Mouse (Mus musculus) kidney, embryonic 15.5 days (tissue): ENCODE data around the gene 2900026A02Rik. TPM values are rescaled to one million over a fixed set of nuclear protein-coding genes. Genes with fewer than 3 reads are reported as not detected.
A peak's percentile ranks its signal among the peaks of the same experiment; 100 is the strongest.

Experiments used
- ATAC-seq: fragments of 200-750 bp; cut with Nextera tagmentation; replicated peaks from 2 replicates; pipeline ENCODE4 v1.8.0; 2017; ENCODE audit warnings: moderate TSS enrichment; ENCODE audit not compliant: low FRiP score
- H3K27ac ChIP-seq: fragments of 300-500 bp; sonication (generic); 2 replicates; pipeline ENCODE4 v1.5.1; 2015; ENCODE audit warnings: mild to moderate bottlenecking, inconsistent platforms
- H3K27me3 ChIP-seq: fragments of 300-500 bp; sonication (generic); 2 replicates; pipeline ENCODE4 v1.6.1; 2015; ENCODE audit warnings: inconsistent platforms
- H3K36me3 ChIP-seq: fragments of 300-500 bp; sonication (generic); 2 replicates; pipeline ENCODE4 v1.6.1; 2015; ENCODE audit warnings: inconsistent platforms
- H3K4me1 ChIP-seq: fragments of 300-500 bp; sonication (generic); 2 replicates; pipeline ENCODE4 v1.6.1; 2015; ENCODE audit warnings: inconsistent platforms
- H3K4me2 ChIP-seq: fragments of 300-500 bp; sonication (generic); 2 replicates; pipeline ENCODE4 v1.6.1; 2015; ENCODE audit warnings: moderate library complexity, mild to moderate bottlenecking, inconsistent platforms
- H3K4me3 ChIP-seq: fragments of 300-500 bp; sonication (generic); replicated peaks from 2 replicates; pipeline ENCODE4 v1.5.1; 2015; ENCODE audit warnings: mild to moderate bottlenecking, inconsistent platforms
- H3K9ac ChIP-seq: fragments of 300-500 bp; sonication (generic); 2 replicates; pipeline ENCODE4 v1.6.1; 2015; ENCODE audit warnings: mild to moderate bottlenecking, inconsistent platforms
- H3K9me3 ChIP-seq: fragments of 300-500 bp; sonication (generic); replicated peaks from 2 replicates; pipeline ENCODE4 v1.6.1; 2016; ENCODE audit warnings: inconsistent platforms
- WGBS: fragments of 180-500 bp; shearing (Covaris S2); methylation state at CpG from one replicate; pipeline ENCODE4 v1.1.7; 2015; ENCODE audit warnings: mixed read lengths; 5-methylcytosine and 5-hydroxymethylcytosine counted together
- polyA plus RNA-seq: library from polyadenylated mRNA; unstranded; fragments of >200 nt; fragmentation: Nextera tagmentation; extraction: Ambion mirVana; gene quantifications from 2 replicates; pipeline ENCODE4 v1.2.1, GENCODE M21; 2015

Gene 2900026A02Rik
- polyA plus RNA-seq, 1 experiment from 2014 or later, result 7.5 TPM

DNA sequence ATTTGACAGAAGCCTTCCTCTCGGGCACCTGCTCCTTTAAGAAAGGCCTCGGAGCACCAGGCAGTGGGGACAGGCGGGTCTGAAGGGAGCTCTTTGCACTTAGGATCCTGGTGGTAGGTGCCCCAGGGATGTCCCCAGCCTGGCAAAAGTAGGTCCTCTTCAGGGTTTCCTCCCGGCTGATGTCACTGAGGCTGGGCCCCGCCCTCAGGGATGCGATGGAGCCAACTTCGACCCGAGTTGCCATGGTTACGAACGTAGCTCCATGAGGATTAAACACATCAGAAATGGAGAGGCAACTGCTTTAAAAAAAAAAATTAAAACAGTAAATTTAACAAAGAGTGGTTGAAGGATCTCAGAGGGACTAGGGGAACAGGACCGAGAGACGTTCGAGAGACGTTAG lies 29.1 kb downstream of the 2900026A02Rik start:
- no peak for ATAC-seq
- no peak overlapping the region for H3K9ac ChIP-seq
- H3K27ac ChIP-seq, result no peak overlapping the region
- no peaks in the 10 kb centered on the region for H3K27me3 ChIP-seq
- H3K4me1 ChIP-seq, result peaks cover 21% of the 10 kb centered on the region
- H3K4me2 ChIP-seq, result no peak overlapping the region
- H3K4me3 ChIP-seq, result no peak overlapping the region
- 79% methylated on average over 14 of the region's 14 CpGs for WGBS
- peaks cover 32% of the 10 kb centered on the region for H3K36me3 ChIP-seq
- H3K9me3 ChIP-seq, result no peaks in the 10 kb centered on the region

DNA sequence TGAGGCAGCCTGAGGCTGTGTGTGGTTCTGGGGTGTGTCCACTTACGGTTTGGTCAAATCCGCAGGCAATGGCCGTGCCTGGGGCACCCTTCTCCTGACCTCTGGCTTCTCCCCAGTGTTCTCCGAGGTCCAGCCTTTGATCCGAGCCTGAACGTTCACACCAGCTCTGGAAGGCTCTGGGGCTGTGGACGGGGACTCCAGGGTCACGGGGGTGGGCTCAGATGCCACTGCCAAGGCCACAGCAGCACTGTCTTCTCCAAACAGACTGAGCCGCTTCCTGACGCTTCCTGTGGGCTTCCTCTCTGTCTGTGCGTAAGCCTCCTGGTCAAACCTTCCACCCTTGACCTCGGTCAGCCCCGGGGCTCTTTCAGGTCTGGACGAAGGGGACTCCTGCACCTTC lies 30.5 kb downstream of the 2900026A02Rik start:
- H3K4me3 ChIP-seq, result no peak overlapping the region
- H3K27ac ChIP-seq, result no peak overlapping the region
- 53% methylated on average over 14 of the region's 14 CpGs for WGBS
- H3K9ac ChIP-seq, result no peak overlapping the region
- no peak overlapping the region for H3K4me2 ChIP-seq
- H3K9me3 ChIP-seq, result no peaks in the 10 kb centered on the region
- H3K27me3 ChIP-seq, result no peaks in the 10 kb centered on the region
- no peak for ATAC-seq
- peaks cover 36% of the 10 kb centered on the region for H3K36me3 ChIP-seq
- peaks cover 9% of the 10 kb centered on the region; the same call in 1 of the 2 replicates for H3K4me1 ChIP-seq

- no peak for ATAC-seq
- peak overlapping the region; percentile 97 for H3K27ac ChIP-seq
- WGBS, result 35% methylated on average over 6 of the region's 6 CpGs
Observed at GRCm38 (mm10) chr5:113181441-113181840, 39.6 kb downstream of the 2900026A02Rik start.

DNA sequence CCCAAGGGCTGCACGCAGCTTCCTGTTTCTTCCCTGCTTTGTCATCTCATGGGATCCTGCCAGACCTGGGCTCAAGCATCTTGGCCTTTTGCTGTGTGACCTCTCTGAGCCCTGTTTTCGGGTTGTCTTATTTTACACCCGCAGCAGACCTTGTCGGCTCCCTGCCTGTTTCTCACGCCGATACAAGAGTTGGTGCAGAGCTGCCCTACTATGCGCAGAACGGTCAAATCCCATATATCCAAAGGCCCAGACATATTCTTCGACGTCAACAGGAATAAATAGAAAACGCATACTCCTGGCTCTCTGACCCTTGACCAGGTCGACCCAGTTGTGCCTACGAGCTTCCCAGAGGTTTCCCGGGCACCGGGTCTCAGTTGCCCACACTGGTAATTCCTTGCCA lies 40.3 kb downstream of the 2900026A02Rik start:
- Histone ChIP-seq H3K4me3 (peak overlapping the region; percentile 33; the same call in 1 of the 2 replicates), H3K36me3 (peaks cover 25% of the 10 kb centered on the region), H3K9me3 (no peaks in the 10 kb centered on the region), H3K27me3 (no peaks in the 10 kb centered on the region), H3K4me1 (peaks cover 31% of the 10 kb centered on the region), H3K4me2 (peak overlapping the region; percentile 62), H3K9ac (peak overlapping the region; percentile 50), H3K27ac (peak overlapping the region; percentile 97)
- 73% methylated on average over 15 of the region's 15 CpGs for WGBS
- 0 out of 2 replicates have a peak, but pooled peaks have one; percentile 5 for ATAC-seq

More at GRCm38 (mm10) chr5:113181441-113181840, 39.6 kb downstream of the 2900026A02Rik start:
- Histone ChIP-seq H3K4me1 (peaks cover 31% of the 10 kb centered on the region), H3K9me3 (no peaks in the 10 kb centered on the region), H3K36me3 (peaks cover 28% of the 10 kb centered on the region), H3K4me3 (no peak overlapping the region), H3K27me3 (no peaks in the 10 kb centered on the region), H3K9ac (no peak overlapping the region), H3K4me2 (no peak overlapping the region)

- 2% methylated on average over 29 of the region's 30 CpGs for WGBS
- H3K9ac ChIP-seq, result peak overlapping the region; percentile 50
Observed at GRCm38 (mm10) chr5:113179843-113180682, 41.0 kb downstream of the 2900026A02Rik start.

GRCm38 (mm10) chr5:113179451-113179842 lies 41.6 kb downstream of the 2900026A02Rik start:
- WGBS, result 2% methylated on average over 7 of the region's 9 CpGs
- Histone ChIP-seq H3K4me1 (peaks cover 37% of the 10 kb centered on the region), H3K27ac (peak overlapping the region; percentile 97), H3K9ac (peak overlapping the region; percentile 50), H3K9me3 (no peaks in the 10 kb centered on the region), H3K27me3 (no peaks in the 10 kb centered on the region), H3K4me3 (peak overlapping the region; percentile 33), H3K4me2 (peak overlapping the region; percentile 62), H3K36me3 (peaks cover 20% of the 10 kb centered on the region)
- no peak for ATAC-seq

More at GRCm38 (mm10) chr5:113179843-113180682, 41.0 kb downstream of the 2900026A02Rik start:
- Histone ChIP-seq H3K4me2 (peak overlapping the region; percentile 62), H3K9me3 (no peaks in the 10 kb centered on the region), H3K27ac (peak overlapping the region; percentile 97), H3K4me1 (peaks cover 34% of the 10 kb centered on the region), H3K27me3 (no peaks in the 10 kb centered on the region), H3K4me3 (peak overlapping the region; percentile 33), H3K36me3 (peaks cover 25% of the 10 kb centered on the region)
- peak; percentile 82 for ATAC-seq

- peaks cover 25% of the 10 kb centered on the region for H3K4me1 ChIP-seq
- no peaks in the 10 kb centered on the region for H3K27me3 ChIP-seq
- no peaks in the 10 kb centered on the region for H3K9me3 ChIP-seq
- no peak overlapping the region for H3K9ac ChIP-seq
- peaks cover 6% of the 10 kb centered on the region; the same call in 1 of the 2 replicates for H3K36me3 ChIP-seq
- 90% methylated on average over 10 of the region's 10 CpGs for WGBS
- H3K27ac ChIP-seq, result no peak overlapping the region
- H3K4me3 ChIP-seq, result no peak overlapping the region
- ATAC-seq, result no peak
- H3K4me2 ChIP-seq, result no peak overlapping the region
Observed at GRCm38 (mm10) chr5:113175976-113176375, 45.1 kb downstream of the 2900026A02Rik start.

- Histone ChIP-seq H3K27ac (no peak overlapping the region), H3K9ac (no peak overlapping the region), H3K27me3 (no peaks in the 10 kb centered on the region), H3K9me3 (no peaks in the 10 kb centered on the region), H3K4me3 (no peak overlapping the region), H3K4me2 (no peak overlapping the region), H3K36me3 (peaks cover 6% of the 10 kb centered on the region; the same call in 1 of the 2 replicates), H3K4me1 (peaks cover 17% of the 10 kb centered on the region)
- WGBS, result 54% methylated on average over 24 of the region's 24 CpGs
- no peak for ATAC-seq
Observed at GRCm38 (mm10) chr5:113174916-113175692, 45.9 kb downstream of the 2900026A02Rik start.

DNA sequence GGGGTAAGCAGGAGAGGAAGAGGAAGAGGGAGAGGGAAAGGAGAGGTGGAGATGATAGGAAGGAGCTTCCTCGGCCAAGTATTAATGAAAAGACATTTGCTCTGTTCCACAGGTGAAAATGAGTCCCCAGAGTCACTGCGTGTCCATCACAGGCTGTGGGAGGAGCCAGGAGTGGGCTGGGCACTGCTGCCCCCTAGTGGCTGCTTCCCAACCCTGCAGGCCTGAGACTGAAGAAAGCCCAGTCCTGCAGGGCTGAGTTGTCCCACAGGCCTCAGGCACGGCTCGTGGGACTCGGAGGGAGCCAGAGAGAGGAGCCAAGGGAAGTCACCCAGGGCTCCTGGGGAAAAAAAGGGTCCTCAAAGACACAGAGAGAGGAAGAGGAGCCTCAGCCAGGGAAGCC lies 47.7 kb downstream of the 2900026A02Rik start:
- H3K27me3 ChIP-seq, result no peaks in the 10 kb centered on the region
- H3K36me3 ChIP-seq, result peaks cover 6% of the 10 kb centered on the region; the same call in 1 of the 2 replicates
- no peak for ATAC-seq
- no peak overlapping the region for H3K4me2 ChIP-seq
- WGBS, result 16% methylated on average over 5 of the region's 5 CpGs
- H3K4me1 ChIP-seq, result 0 out of 2 replicates have a peak, but pooled peaks cover 6% of the 10 kb centered on the region
- H3K9me3 ChIP-seq, result no peaks in the 10 kb centered on the region
- no peak overlapping the region for H3K4me3 ChIP-seq
- H3K9ac ChIP-seq, result no peak overlapping the region
- no peak overlapping the region for H3K27ac ChIP-seq

GRCm38 (mm10) chr5:113171968-113172578 lies 49.0 kb downstream of the 2900026A02Rik start:
- Histone ChIP-seq H3K27ac (no peak overlapping the region), H3K9me3 (no peaks in the 10 kb centered on the region), H3K4me3 (no peak overlapping the region), H3K36me3 (peaks cover 6% of the 10 kb centered on the region; the same call in 1 of the 2 replicates), H3K27me3 (no peaks in the 10 kb centered on the region), H3K4me2 (no peak overlapping the region), H3K4me1 (0 out of 2 replicates have a peak, but pooled peaks cover 6% of the 10 kb centered on the region), H3K9ac (no peak overlapping the region)
- 78% methylated on average over 10 of the region's 10 CpGs for WGBS
- no peak for ATAC-seq

DNA sequence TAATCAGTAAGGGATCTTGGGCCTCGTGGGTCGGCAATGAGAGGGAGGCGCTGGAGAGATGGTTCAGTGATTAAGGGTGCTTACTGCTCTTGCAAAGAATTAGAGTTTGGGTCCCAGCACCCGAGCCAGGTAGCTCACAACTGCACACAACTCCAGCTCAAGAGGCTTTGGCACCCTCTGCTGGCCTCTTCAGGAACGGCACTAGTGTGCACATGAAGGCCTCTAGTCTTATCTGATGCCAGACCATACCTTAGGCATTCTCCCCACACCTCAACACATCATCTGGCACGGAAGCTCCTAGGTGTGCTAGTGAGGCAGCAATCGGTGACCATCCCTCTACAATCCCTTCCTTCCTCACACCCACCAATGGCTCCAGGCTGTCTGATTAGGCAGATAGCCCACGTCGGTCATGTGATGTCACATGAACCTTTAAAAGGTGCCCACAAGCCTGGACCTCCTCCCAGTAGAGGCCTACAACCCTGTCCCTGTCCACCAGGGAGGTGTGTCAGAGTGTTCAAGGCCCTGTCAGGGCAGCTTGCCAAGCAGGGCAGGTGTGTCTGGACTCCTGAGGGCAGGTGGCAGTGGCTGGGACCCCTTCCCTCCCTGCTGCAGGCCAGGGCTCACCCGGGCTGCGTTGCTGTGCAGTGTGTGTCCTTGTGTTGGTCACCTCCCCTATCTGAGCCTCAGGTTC lies 50.8 kb downstream of the 2900026A02Rik start:
- peaks cover 6% of the 10 kb centered on the region; the same call in 1 of the 2 replicates for H3K36me3 ChIP-seq
- H3K4me2 ChIP-seq, result no peak overlapping the region
- no peak for ATAC-seq
- no peak overlapping the region for H3K9ac ChIP-seq
- H3K27ac ChIP-seq, result no peak overlapping the region
- 87% methylated on average over 11 of the region's 11 CpGs for WGBS
- no peak overlapping the region for H3K4me3 ChIP-seq
- peaks cover 14% of the 10 kb centered on the region for H3K4me1 ChIP-seq
- H3K9me3 ChIP-seq, result no peaks in the 10 kb centered on the region
- no peaks in the 10 kb centered on the region for H3K27me3 ChIP-seq
